Mouse (Mus musculus): ENCODE measurements around the gene Zscan18. TPM values are rescaled to one million over a fixed set of nuclear protein-coding genes. Genes with fewer than 3 reads are reported as not detected.

The Zscan18 gene
- polyA plus RNA-seq, 1 experiment from 2014 or later = 0.48 TPM

Other genes with a start within 250 kb of the Zscan18 start
- gene Vmn2r53, start 194.8 kb downstream of the Zscan18 start, polyA plus RNA-seq (2015; fragmentation: Nextera tagmentation; extraction: Ambion mirVana) = not detected in 2 replicates
- gene Vmn2r54, start 163.3 kb downstream of the Zscan18 start, polyA plus RNA-seq (2015; fragmentation: Nextera tagmentation; extraction: Ambion mirVana) = not detected in 2 replicates
- gene Vmn2r55, start 118.6 kb downstream of the Zscan18 start, polyA plus RNA-seq (2015; fragmentation: Nextera tagmentation; extraction: Ambion mirVana) = not detected in 2 replicates
- gene Vmn2r56, start 68.6 kb downstream of the Zscan18 start, polyA plus RNA-seq (2015; fragmentation: Nextera tagmentation; extraction: Ambion mirVana) = not detected in 2 replicates
- gene Zfp329, start 15.2 kb upstream of the Zscan18 start, polyA plus RNA-seq (2015; fragmentation: Nextera tagmentation; extraction: Ambion mirVana) = 2.6 and 3.0 TPM in 2 replicates
- gene Zfp110, start 31.1 kb upstream of the Zscan18 start, polyA plus RNA-seq (2015; fragmentation: Nextera tagmentation; extraction: Ambion mirVana) = 11.7 and 14.0 TPM in 2 replicates
- 0.66 TPM in 2 replicates for gene Zfp128, start 77.5 kb upstream of the Zscan18 start, polyA plus RNA-seq (2015; fragmentation: Nextera tagmentation; extraction: Ambion mirVana)
- 4.6 and 5.5 TPM in 2 replicates for gene Zscan22, start 94.2 kb upstream of the Zscan18 start, polyA plus RNA-seq (2015; fragmentation: Nextera tagmentation; extraction: Ambion mirVana)
- gene Rps5, start 118.7 kb upstream of the Zscan18 start, polyA plus RNA-seq (2015; fragmentation: Nextera tagmentation; extraction: Ambion mirVana) = 724 and 893 TPM in 2 replicates
- gene Rnf225, start 123.8 kb upstream of the Zscan18 start, polyA plus RNA-seq (2015; fragmentation: Nextera tagmentation; extraction: Ambion mirVana) = 0.16 and 0.24 TPM in 2 replicates
- 3.3 and 3.6 TPM in 2 replicates for gene Zfp324, start 162.2 kb upstream of the Zscan18 start, polyA plus RNA-seq (2015; fragmentation: Nextera tagmentation; extraction: Ambion mirVana)
- 2.9 and 3.6 TPM in 2 replicates for gene Zfp446, start 174.2 kb upstream of the Zscan18 start, polyA plus RNA-seq (2015; fragmentation: Nextera tagmentation; extraction: Ambion mirVana)
- 4.5 and 4.9 TPM in 2 replicates for gene Slc27a5, start 194.6 kb upstream of the Zscan18 start, polyA plus RNA-seq (2015; fragmentation: Nextera tagmentation; extraction: Ambion mirVana)
- gene Trim28, start 195.5 kb upstream of the Zscan18 start, polyA plus RNA-seq (2015; fragmentation: Nextera tagmentation; extraction: Ambion mirVana) = 92.3 and 102 TPM in 2 replicates
- gene Zbtb45, start 206.4 kb upstream of the Zscan18 start, polyA plus RNA-seq (2015; fragmentation: Nextera tagmentation; extraction: Ambion mirVana) = 14.4 and 17.3 TPM in 2 replicates
- 127 and 130 TPM in 2 replicates for gene Chmp2a, start 231.2 kb upstream of the Zscan18 start, polyA plus RNA-seq (2015; fragmentation: Nextera tagmentation; extraction: Ambion mirVana)
- gene Ube2m, start 234.6 kb upstream of the Zscan18 start, polyA plus RNA-seq (2015; fragmentation: Nextera tagmentation; extraction: Ambion mirVana) = 70.0 and 80.8 TPM in 2 replicates